Mouse (Mus musculus) cerebellum, adult 2 months (tissue): Measurements from ENCODE around the gene Sh3glb1.
"Not testable (repeated sequence)": the region's sequence is repeated elsewhere in the genome, so short reads cannot be mapped to it uniquely, and the experiment has no call there.

ENCODE experiments used
- CTCF ChIP-seq: fragments of 200-500 bp; IDR thresholded peaks from 2 replicates; pipeline ENCODE4 v1.5.1; 2011; ENCODE audit warnings: low read depth, mild to moderate bottlenecking, control low read depth, low read length, moderate library complexity, borderline replicate concordance; ENCODE audit not compliant: insufficient read depth
- POLR2A ChIP-seq: fragments of 200-500 bp; IDR thresholded peaks from 2 replicates; pipeline ENCODE4 v1.6.1; 2011; ENCODE audit warnings: low read length, control low read depth, borderline replicate concordance; ENCODE audit not compliant: insufficient read depth

GRCm38 (mm10) chr3:144747706-144748105, 27.6 kb upstream of the Sh3glb1 start:
- TF ChIP-seq POLR2A, CTCF: not testable (repeated sequence)
